Mouse (Mus musculus): ENCODE data around the gene Serinc5. TPM values are rescaled to one million over a fixed set of nuclear protein-coding genes. Genes with fewer than 3 reads are reported as not detected.

Gene Serinc5
- polyA plus RNA-seq, 1 experiment from 2014 or later, result 9.4 TPM

GRCm38 (mm10) chr13:92616459-92616858, 5.6 kb downstream of the Serinc5 start:
- no peaks in the 10 kb centered on the region for H3K36me3 ChIP-seq
- H3K4me3 ChIP-seq, result no peak overlapping the region
- H3K9me3 ChIP-seq, result no peaks in the 10 kb centered on the region
- WGBS, result 87% methylated on average over 8 of the region's 8 CpGs
- H3K27ac ChIP-seq (replicated peaks), result no peak overlapping the region
- H3K27me3 ChIP-seq (replicated peaks), result no peaks in the 10 kb centered on the region
- no peak overlapping the region for H3K4me2 ChIP-seq
- peaks cover 18% of the 10 kb centered on the region for H3K4me1 ChIP-seq
- H3K9ac ChIP-seq, result no peak overlapping the region
- ATAC-seq (ENCODE audit: extremely low read depth, insufficient number of reproducible peaks, low FRiP score, low TSS enrichment), result no peak

- H3K27me3 ChIP-seq (replicated peaks), result no peaks in the 10 kb centered on the region
- 0 out of 2 replicates have a peak, but pooled peaks cover 4% of the 10 kb centered on the region for H3K9me3 ChIP-seq
- no peak overlapping the region for H3K9ac ChIP-seq
- H3K4me3 ChIP-seq, result no peak overlapping the region
- H3K4me2 ChIP-seq, result no peak overlapping the region
- no peak overlapping the region for H3K27ac ChIP-seq (replicated peaks)
- peaks cover 14% of the 10 kb centered on the region for H3K4me1 ChIP-seq
- H3K36me3 ChIP-seq, result peaks cover 27% of the 10 kb centered on the region
- 76% methylated on average over 1 of the region's 1 CpGs for WGBS
- ATAC-seq (ENCODE audit: extremely low read depth, insufficient number of reproducible peaks, low FRiP score, low TSS enrichment), result no peak
Measured at GRCm38 (mm10) chr13:92626196-92626595, 15.3 kb downstream of the Serinc5 start.

GRCm38 (mm10) chr13:92626725-92627124, 15.8 kb downstream of the Serinc5 start:
- H3K27ac ChIP-seq (replicated peaks), result no peak overlapping the region
- 0 out of 2 replicates have a peak, but pooled peaks cover 4% of the 10 kb centered on the region for H3K9me3 ChIP-seq
- peaks cover 27% of the 10 kb centered on the region for H3K36me3 ChIP-seq
- WGBS, result 89% methylated on average over 5 of the region's 5 CpGs
- no peaks in the 10 kb centered on the region for H3K27me3 ChIP-seq (replicated peaks)
- peaks cover 19% of the 10 kb centered on the region for H3K4me1 ChIP-seq
- no peak overlapping the region for H3K4me2 ChIP-seq
- no peak overlapping the region for H3K9ac ChIP-seq
- no peak for ATAC-seq (ENCODE audit: extremely low read depth, insufficient number of reproducible peaks, low FRiP score, low TSS enrichment)
- H3K4me3 ChIP-seq, result no peak overlapping the region

GRCm38 (mm10) chr13:92629509-92629908, 18.6 kb downstream of the Serinc5 start:
- H3K4me3 ChIP-seq, result no peak overlapping the region
- H3K9ac ChIP-seq, result no peak overlapping the region
- ATAC-seq (ENCODE audit: extremely low read depth, insufficient number of reproducible peaks, low FRiP score, low TSS enrichment), result peak; percentile 60
- no peak overlapping the region for H3K4me2 ChIP-seq
- H3K9me3 ChIP-seq, result 0 out of 2 replicates have a peak, but pooled peaks cover 4% of the 10 kb centered on the region
- H3K36me3 ChIP-seq, result peaks cover 27% of the 10 kb centered on the region
- H3K27ac ChIP-seq (replicated peaks), result peak overlapping the region; percentile 6; the same call in 1 of the 2 replicates
- 12% methylated on average over 3 of the region's 3 CpGs for WGBS
- no peaks in the 10 kb centered on the region for H3K27me3 ChIP-seq (replicated peaks)
- H3K4me1 ChIP-seq, result peaks cover 31% of the 10 kb centered on the region

DNA sequence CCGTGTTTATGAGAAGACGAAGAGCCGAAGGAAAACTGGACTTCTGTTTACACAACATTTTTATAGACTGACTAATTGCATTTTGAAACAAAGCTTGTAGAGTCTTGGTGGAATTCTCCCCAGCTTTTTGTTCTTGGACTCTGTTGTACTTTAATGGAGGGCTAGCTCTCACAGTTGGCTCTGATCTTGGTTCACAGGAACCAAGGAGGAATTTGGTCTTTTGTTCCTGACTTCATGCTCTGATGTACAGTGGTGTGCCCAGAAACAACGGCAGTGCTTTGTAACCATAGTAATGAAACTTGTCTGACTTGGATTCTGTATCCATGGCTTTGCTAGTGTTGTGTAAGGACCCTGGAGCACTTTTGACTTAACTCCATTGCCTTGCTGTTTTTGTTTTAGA, 20.6 kb downstream of the Serinc5 start:
- no peak for ATAC-seq (ENCODE audit: extremely low read depth, insufficient number of reproducible peaks, low FRiP score, low TSS enrichment)
- Histone ChIP-seq H3K27ac (replicated peaks) (no peak overlapping the region), H3K4me3 (no peak overlapping the region), H3K9me3 (0 out of 2 replicates have a peak, but pooled peaks cover 4% of the 10 kb centered on the region), H3K27me3 (replicated peaks) (no peaks in the 10 kb centered on the region), H3K36me3 (peaks cover 17% of the 10 kb centered on the region), H3K9ac (no peak overlapping the region), H3K4me1 (peaks cover 38% of the 10 kb centered on the region), H3K4me2 (no peak overlapping the region)
- 77% methylated on average over 4 of the region's 4 CpGs for WGBS

DNA sequence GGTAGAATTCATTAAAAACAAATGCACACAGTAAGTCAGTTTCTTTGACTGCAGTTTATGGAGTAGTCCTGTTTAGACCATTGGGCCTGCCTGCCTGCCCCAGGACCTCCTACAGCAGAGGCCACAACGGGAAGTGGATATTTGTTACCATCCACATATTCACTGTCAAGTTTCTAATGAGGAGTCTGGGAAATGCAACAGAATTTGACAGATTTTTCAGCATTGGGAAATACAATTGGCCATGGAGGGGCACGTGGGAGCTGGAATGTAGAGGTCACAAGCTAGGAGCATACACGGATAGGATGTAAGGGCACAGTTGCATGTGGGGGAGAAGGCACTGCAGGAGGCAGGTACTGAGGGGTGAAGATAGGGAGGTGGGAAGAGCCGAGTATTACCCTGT, 21.7 kb downstream of the Serinc5 start:
- H3K4me3 ChIP-seq, result no peak overlapping the region
- H3K27ac ChIP-seq (replicated peaks), result no peak overlapping the region
- peaks cover 7% of the 10 kb centered on the region; the same call in 1 of the 2 replicates for H3K36me3 ChIP-seq
- H3K27me3 ChIP-seq (replicated peaks), result no peaks in the 10 kb centered on the region
- H3K4me2 ChIP-seq, result no peak overlapping the region
- 0 out of 2 replicates have a peak, but pooled peaks cover 4% of the 10 kb centered on the region for H3K9me3 ChIP-seq
- WGBS, result 43% methylated on average over 4 of the region's 4 CpGs
- H3K9ac ChIP-seq, result no peak overlapping the region
- no peak for ATAC-seq (ENCODE audit: extremely low read depth, insufficient number of reproducible peaks, low FRiP score, low TSS enrichment)
- peaks cover 44% of the 10 kb centered on the region for H3K4me1 ChIP-seq

GRCm38 (mm10) chr13:92635040-92635439, 24.1 kb downstream of the Serinc5 start:
- 0 out of 2 replicates have a peak, but pooled peaks have one; percentile 31 for ATAC-seq (ENCODE audit: extremely low read depth, insufficient number of reproducible peaks, low FRiP score, low TSS enrichment)
- H3K4me1 ChIP-seq, result peaks cover 42% of the 10 kb centered on the region
- WGBS, result 50% methylated on average over 2 of the region's 2 CpGs
- H3K9ac ChIP-seq, result no peak overlapping the region
- H3K4me3 ChIP-seq, result no peak overlapping the region
- no peak overlapping the region for H3K27ac ChIP-seq (replicated peaks)
- H3K9me3 ChIP-seq, result 0 out of 2 replicates have a peak, but pooled peaks cover 2% of the 10 kb centered on the region
- H3K4me2 ChIP-seq, result no peak overlapping the region
- H3K27me3 ChIP-seq (replicated peaks), result no peaks in the 10 kb centered on the region
- H3K36me3 ChIP-seq, result no peaks in the 10 kb centered on the region

DNA sequence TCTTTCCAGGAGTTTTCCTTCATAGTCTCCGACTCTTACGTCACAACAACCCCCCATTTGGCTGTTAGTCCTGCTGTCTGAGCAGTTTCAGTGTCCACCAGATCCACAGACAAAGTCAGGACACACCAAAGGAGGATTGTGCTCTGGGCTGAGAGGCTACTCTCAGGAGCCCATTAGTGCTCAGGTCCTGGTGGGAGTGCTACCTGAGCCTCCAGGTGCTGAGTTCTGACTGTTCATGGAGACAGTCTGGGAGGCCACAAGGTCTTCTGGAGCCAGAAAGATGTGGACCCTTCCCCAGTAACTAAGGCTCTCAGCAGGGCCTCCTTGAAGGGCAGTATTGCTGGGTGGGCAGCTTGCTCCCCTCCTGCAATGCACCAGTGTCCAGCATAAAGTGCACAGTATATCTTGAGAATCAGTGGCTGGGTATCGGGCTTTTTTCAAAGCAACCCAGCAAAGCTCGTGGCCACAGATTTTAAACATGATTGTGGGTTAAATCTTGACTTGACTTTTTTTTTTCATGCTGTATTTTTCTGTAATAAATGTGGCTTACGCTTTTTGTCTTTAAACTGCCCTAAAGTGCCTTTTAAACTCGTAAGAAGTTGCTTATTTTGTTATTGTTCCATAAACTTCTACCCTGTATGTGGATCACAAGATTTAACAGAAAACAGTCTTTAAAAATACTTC, 25.5 kb downstream of the Serinc5 start:
- H3K9me3 ChIP-seq, result no peaks in the 10 kb centered on the region
- no peaks in the 10 kb centered on the region for H3K27me3 ChIP-seq (replicated peaks)
- H3K4me2 ChIP-seq, result peak overlapping the region; percentile 59
- no peak overlapping the region for H3K4me3 ChIP-seq
- no peak overlapping the region for H3K9ac ChIP-seq
- no peaks in the 10 kb centered on the region for H3K36me3 ChIP-seq
- no peak for ATAC-seq (ENCODE audit: extremely low read depth, insufficient number of reproducible peaks, low FRiP score, low TSS enrichment)
- peak overlapping the region; percentile 9; the same call in 1 of the 2 replicates for H3K27ac ChIP-seq (replicated peaks)
- peaks cover 39% of the 10 kb centered on the region for H3K4me1 ChIP-seq
- 65% methylated on average over 6 of the region's 6 CpGs for WGBS

GRCm38 (mm10) chr13:92636910-92637275, 26.0 kb downstream of the Serinc5 start:
- no peaks in the 10 kb centered on the region for H3K27me3 ChIP-seq (replicated peaks)
- no peak for ATAC-seq (ENCODE audit: extremely low read depth, insufficient number of reproducible peaks, low FRiP score, low TSS enrichment)
- peak overlapping the region; percentile 70 for H3K9ac ChIP-seq
- peak overlapping the region; percentile 20 for H3K4me3 ChIP-seq
- no peaks in the 10 kb centered on the region for H3K9me3 ChIP-seq
- H3K27ac ChIP-seq (replicated peaks), result peak overlapping the region; percentile 44; the same call in 1 of the 2 replicates
- H3K4me2 ChIP-seq, result peak overlapping the region; percentile 59
- peaks cover 34% of the 10 kb centered on the region for H3K4me1 ChIP-seq
- WGBS, result 5% methylated on average over 7 of the region's 7 CpGs
- no peaks in the 10 kb centered on the region for H3K36me3 ChIP-seq

GRCm38 (mm10) chr13:92639093-92640014, 28.5 kb downstream of the Serinc5 start:
- Histone ChIP-seq H3K4me3 (no peak overlapping the region), H3K4me2 (no peak overlapping the region), H3K27me3 (replicated peaks) (no peaks in the 10 kb centered on the region), H3K4me1 (peaks cover 24% of the 10 kb centered on the region), H3K9me3 (no peaks in the 10 kb centered on the region), H3K27ac (replicated peaks) (no peak overlapping the region), H3K36me3 (no peaks in the 10 kb centered on the region), H3K9ac (0 out of 2 replicates have a peak overlapping the region, but pooled peaks have one; percentile 11)
- no peak for ATAC-seq (ENCODE audit: extremely low read depth, insufficient number of reproducible peaks, low FRiP score, low TSS enrichment)
- WGBS, result 61% methylated on average over 12 of the region's 12 CpGs

- H3K9ac ChIP-seq, result no peak overlapping the region
- H3K36me3 ChIP-seq, result no peaks in the 10 kb centered on the region
- H3K9me3 ChIP-seq, result no peaks in the 10 kb centered on the region
- no peak overlapping the region for H3K4me2 ChIP-seq
- 69% methylated on average over 3 of the region's 3 CpGs for WGBS
- ATAC-seq (ENCODE audit: extremely low read depth, insufficient number of reproducible peaks, low FRiP score, low TSS enrichment), result no peak
- H3K27me3 ChIP-seq (replicated peaks), result no peaks in the 10 kb centered on the region
- no peak overlapping the region for H3K27ac ChIP-seq (replicated peaks)
- no peak overlapping the region for H3K4me3 ChIP-seq
- peaks cover 13% of the 10 kb centered on the region for H3K4me1 ChIP-seq
Measured at GRCm38 (mm10) chr13:92644199-92644598, 33.3 kb downstream of the Serinc5 start.

Data from heart, embryonic 13.5 days (tissue).